Mouse (Mus musculus): ENCODE data around the gene Cabp2.
A peak's percentile ranks its signal among the peaks of the same experiment; 100 is the strongest.
"Not testable (repeated sequence)": the region's sequence is repeated elsewhere in the genome, so short reads cannot be mapped to it uniquely, and the experiment has no call there.

Cabp2 gene

GRCm38 (mm10) chr19:4102049-4102448 lies 20.7 kb downstream of the Cabp2 start:
- DNase-seq, result no peak

GRCm38 (mm10) chr19:4102626-4103025 lies 21.2 kb downstream of the Cabp2 start:
- DNase-seq, result no peak

DNA sequence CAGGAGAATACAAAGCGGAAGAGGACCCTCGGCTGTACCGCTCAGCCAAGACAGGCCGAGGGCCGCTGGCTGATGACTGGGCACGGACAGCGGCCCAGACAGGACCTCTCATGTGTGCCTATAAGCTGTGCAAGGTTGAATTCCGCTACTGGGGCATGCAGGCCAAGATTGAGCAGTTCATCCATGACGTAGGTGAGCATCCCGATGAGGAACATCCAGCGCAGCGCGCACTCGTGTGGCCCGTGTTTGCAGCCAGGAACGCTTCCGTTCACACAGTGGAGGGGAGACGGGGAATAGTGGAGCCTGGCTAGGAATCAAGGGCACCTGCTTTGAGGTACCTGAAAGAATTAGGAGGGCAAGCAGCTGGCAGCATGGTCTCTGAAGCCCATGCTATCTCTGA lies 21.9 kb downstream of the Cabp2 start:
- no peak for DNase-seq

DNA sequence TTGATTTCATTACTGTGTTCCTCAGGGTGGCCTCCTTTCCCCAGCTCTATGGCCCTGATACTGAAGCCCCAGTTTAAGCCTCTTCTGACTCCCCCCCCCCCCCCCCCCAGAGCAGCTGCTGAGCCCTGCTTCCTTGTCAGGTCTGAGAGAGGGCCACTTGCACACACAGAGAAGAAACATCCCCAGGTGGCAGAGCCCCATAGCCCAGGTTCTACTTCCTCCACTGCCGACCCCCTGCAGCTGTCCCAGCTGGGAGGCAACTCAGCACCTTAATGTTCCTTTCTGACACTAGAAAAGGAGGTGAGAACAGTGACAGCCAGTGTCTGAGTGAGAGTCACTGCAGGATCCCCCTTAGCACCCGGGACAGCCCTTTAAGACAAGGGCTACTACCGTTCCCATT lies 22.4 kb downstream of the Cabp2 start:
- no peak for DNase-seq

- no peak for DNase-seq
Observed at GRCm38 (mm10) chr19:4104675-4105194, 23.4 kb downstream of the Cabp2 start.

DNA sequence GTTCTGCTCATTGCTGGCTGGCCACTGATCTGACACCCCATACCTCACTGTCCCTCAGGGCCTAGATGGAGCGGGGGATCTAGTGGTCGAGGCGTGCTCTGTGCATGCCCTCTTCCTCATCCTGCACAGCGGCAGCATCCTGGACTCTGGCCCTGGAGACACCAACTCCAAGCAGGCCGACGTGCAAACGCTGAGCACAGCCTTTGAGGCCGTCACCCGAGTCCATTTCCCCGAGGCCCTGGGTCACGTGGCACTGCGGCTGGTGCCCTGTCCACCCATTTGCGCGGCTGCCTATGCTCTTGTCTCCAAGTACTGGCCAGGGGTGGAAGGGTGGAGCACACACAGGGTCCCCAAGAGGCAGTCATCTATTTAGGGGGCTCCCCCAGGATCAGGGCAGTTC lies 25.3 kb downstream of the Cabp2 start:
- no peak for DNase-seq

DNA sequence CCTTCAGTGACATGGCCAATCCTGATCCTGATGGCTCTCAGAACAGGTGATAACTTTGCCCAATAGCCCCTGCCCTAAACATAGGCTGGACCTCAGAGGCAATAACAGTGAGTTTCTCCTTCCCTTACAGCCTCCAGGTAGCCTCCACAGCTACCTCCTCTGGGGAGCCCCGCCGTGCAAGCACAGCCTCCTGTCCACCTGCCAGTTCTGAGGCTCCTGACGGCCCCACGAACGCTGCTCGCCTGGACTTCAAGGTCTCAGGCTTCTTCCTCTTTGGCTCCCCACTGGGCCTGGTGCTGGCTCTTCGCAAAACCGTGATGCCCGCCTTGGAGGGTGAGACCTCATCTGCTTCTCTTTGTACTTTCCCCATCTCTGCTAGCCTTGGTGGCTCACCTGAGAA lies 27.2 kb downstream of the Cabp2 start:
- no peak for DNase-seq

- DNase-seq, result peak in 1 of 2 experiments; percentile 46
Observed at GRCm38 (mm10) chr19:4112063-4112960, 30.9 kb downstream of the Cabp2 start.

DNA sequence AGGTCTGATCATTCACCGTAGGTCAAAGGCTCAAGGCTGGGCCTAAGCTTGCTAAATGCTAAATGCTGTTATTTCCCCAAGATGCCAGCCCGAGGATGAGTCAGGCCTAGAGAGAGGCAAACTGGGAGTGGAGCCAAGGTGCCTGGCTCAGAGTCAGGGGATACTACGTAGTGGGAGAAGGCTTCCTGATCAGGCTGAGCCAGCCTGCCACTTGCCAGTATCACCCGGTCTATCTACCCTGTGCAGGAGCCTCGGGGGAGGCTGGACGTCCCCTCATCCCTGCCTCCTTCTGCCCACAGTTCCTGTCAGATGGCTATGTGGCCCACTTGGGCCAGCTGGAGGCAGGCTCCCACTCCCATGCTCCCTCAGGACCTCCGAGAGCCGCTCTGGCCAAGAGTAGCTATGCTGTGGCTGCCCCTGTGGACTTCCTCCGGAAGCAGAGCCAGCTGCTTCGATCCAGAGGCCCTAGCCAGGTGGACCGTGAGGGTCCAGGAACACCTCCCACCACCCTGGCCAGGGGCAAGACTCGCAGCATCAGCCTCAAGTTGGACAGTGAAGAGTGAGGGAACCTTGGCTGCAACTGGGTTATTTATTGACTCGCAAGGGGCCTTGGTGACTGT lies 31.9 kb downstream of the Cabp2 start:
- DNase-seq, result peak; percentile 78

- DNase-seq, result peak in 1 of 2 experiments; percentile 66
Observed at GRCm38 (mm10) chr19:4113806-4114230, 32.4 kb downstream of the Cabp2 start.

DNA sequence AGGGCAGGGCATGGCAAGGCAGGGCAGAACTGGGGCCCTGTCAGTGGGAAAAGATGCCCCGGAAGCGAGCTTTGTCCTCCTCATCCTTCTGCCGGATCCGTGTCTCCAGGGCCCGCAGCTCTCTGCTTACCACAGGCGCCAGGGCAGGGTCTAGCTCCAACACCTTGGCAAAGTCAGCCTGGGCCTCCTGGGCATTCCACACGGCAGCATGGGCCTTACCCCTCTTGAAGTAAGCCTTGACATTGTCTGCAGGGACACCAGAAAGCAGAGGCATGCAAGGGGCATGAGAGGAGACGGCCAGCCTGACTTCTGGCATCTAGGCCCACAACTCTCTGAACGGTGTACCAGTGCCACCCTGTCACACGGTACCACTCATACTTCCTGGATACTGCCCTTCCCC lies 33.2 kb downstream of the Cabp2 start:
- DNase-seq, result no peak

- no peak for DNase-seq
Observed at GRCm38 (mm10) chr19:4115144-4115543, 33.8 kb downstream of the Cabp2 start.

DNA sequence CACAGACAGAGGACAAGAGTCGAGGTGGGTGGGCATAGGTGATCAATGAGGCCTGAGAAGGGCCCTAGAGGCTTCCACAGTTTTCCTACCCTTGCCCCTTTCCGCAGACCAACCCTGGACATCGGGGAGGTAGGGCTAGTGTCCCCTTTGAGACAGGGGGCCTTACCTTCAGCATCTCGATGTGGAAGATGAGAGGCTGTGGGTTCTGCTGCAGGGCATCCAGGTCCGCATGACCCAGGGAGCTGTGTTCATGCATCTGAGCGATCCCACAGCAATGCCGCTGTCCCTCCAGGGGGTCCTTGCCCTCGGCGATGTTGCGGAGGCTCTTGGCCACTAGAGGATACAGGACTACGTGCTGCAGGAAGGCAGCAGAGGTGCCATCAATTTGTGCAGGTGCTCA lies 34.4 kb downstream of the Cabp2 start:
- DNase-seq, result no peak

DNA sequence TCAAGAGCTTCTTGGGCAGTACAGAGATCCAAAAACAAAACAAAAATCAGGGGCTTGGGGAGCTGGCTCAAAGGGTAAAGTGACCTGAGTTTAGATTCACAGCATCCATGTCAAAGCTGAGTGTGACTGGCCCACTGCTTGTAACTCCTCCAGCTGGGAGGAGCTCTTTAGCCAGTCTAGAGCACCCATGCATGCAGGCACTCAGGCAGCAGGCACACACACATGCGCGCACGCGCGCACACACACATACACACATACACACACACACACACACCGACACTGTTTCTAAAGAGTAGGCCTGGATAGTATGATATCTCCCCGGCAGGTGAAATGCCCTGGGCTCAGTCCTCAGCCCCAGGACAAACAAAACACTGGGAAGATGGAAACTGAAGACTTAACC lies 35.6 kb downstream of the Cabp2 start:
- no peak for DNase-seq

DNA sequence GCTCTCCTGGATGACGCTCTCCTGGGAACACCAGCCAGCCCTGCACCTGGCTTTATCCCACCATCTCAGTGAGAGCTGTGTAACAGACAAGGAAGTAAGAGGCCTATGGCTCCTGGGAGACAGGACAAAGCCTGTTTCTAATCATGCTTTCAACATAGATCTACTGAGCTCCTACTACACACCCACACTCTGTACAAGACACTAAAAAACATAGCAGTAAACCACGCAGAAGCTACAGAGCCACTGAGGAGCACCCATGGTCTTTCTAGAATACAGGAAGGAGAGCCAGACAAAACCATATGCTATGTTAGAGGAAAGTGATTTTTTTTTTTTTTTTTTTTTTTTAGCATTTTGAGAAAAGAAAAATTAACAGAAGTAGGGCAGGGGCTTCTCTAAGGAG lies 37.0 kb downstream of the Cabp2 start:
- DNase-seq, result no peak

GRCm38 (mm10) chr19:4119716-4120487 lies 38.5 kb downstream of the Cabp2 start:
- no peak for DNase-seq

DNA sequence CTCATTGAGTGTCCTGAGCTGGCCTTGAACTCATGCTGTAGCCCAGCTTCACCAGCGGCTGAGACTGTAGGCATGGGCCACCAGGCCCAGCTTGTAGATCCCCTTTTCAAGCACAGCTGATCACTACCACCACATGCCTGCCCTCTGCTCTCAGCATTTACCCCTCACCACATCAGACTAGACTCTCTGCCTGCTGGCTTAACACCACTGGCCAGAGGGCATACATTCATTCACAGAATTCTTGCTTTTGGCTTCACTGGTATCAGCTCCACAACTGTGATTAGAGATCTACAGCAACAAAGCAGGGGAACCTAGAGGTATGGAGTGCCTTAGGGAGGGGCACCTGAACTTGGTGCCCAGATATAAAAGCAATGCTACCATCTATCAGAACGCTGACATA lies 39.1 kb downstream of the Cabp2 start:
- no peak for DNase-seq

DNA sequence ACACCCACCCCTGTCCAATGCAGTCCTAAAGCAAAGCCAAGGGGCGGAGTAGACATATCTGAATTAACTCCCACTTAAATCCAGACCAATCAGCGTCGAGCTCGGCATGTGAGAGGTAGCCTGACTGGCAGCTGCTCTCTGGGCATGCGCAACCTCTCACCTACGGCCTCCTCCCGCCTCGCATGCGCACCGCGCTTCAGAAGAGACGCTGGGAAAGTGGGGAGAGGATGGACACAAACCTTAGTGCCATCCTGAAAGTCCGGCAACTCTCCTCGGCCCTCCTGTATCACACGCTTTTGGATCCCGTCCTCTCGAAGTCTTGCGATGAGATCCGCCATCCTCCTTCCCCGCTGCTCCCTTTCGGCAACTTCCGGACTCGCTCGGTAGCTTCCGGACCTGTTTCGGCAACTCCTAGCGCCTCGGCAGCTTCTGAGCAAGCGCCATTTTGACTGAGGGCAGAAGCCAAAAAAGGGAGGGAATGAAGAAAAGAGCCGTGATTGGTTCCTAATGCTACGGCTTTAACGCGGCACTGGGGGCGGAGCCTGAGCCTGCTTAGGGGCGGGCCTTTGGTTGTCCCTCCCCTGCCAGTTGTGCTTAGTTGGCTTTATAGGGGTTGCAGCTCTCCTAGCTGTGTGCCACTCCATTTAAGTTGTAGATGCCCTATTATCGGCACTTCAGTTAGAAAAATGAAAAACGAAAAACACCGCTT lies 39.9 kb downstream of the Cabp2 start:
- peak; percentile 97 to 99 for DNase-seq

DNA sequence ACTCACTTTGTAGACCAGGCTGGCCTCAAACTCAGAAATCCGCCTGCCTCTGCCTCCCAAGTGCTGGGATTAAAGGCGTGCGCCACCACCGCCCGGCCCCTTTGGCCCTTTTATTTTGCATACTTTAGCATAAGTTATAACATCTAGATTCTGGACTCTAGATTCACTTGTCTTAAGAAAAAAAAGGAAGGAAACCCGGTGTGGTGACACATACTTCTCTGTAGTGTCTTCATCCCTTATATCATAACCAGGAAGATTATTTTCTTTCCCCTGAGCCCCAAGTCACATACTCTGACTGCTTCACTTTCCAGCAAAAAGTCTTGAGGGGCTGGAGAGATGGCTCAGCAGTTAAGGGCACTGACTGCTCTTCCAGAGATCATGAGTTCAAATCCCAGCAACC lies 40.5 kb downstream of the Cabp2 start:
- not testable (repeated sequence) for DNase-seq

DNA sequence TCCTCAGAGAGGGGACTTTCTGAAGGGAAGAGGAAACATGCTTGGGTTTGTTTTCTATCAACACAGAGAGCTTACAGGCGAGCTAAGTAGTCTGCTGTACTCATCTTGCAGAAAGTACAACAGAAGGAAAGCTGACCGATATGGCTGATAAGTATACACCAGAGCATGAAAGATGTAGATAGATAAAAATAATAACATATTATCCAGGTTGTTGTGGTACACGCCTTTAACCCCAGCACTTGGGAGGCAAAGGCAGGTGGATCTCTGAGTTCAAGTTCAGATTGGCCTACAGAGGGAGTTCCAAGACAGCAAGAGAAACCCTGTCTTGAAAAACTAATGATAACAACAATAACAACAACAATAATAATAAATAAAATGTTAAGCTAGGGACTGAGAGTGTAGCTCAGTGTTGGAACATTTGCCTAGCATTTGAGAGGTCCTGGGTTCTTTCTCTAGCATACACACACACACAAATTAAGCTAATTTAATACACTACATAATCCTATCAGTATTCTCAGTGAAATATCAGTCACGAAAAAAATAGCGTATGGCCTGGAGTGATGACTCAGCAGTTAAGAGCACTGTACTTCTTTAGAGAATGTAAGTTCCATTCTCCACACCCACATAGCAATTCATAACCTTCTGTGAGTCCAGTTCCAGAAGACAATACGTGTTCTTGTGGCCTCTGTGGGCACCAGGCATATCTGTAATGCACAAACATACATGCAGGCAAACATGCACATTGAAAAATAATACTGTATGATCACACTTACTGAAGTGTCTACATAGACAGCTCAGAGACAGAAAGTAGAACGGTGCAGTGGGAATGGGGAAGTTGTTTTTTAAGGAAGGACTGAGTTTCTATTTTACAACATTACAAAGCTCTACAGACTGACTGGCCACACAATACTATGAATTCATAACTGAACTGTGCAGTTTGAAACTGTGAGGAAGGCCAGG lies 41.3 kb downstream of the Cabp2 start:
- DNase-seq, result no peak

DNA sequence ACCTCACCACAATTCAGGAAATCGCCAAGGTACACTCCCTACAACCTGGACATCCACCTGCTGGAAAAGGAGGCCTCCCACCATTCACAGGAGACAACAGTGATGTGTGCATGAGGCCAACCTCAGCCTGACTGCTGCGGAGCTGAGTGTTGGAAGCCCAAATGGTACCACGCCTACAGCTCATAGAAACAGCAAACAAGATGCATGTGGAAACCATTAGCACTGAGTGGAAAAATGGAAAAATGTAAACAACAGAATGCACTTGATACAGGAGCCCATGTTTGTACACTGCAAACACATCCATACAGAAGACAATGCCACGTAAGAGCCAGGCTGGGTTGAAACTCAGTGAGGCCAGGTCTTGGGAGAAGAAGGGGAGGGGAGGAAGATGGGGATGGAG lies 43.1 kb downstream of the Cabp2 start:
- no peak for DNase-seq
